Mouse (Mus musculus): Measurements from ENCODE around the gene Ncf1.
A peak's percentile ranks its signal among the peaks of the same experiment; 100 is the strongest.

Ncf1 gene

DNA sequence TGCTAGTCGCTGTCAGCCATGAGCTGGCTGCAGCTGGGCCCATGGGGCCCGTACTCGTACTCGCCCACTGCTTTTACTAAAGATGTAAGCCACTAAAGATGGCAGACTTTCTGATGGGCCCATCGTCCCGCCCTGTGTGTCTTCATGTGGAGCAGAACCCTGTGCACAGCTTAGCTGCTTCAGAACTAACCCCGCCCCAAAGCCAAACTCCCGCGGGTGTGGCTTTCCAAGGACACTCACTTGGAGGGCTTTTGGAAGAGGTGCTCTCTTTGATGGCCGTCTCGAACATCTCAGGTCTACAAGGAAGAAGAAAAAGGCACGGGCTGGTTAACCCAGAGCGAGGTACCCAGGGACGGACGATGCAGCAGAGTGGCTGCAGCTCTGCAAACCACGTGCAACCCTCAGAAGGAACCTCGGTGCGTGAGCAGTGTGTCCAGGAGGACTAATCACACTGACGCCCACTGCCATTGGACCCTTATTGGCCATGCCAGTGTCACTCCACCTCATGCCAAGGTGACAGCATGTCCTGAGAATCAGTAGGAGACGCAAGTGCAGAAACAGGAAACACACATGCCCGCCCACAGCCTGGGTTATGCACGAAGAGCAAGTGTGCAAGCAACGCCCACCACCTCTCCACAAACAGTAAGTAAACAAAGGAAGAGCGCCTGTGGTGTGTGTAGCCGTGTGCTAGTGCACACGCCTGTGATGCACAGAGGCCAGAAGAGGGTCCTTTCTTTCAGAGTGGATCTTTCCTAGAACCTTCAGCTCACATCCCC, 14.4 kb upstream of the Ncf1 start:
- no peak for DNase-seq

DNA sequence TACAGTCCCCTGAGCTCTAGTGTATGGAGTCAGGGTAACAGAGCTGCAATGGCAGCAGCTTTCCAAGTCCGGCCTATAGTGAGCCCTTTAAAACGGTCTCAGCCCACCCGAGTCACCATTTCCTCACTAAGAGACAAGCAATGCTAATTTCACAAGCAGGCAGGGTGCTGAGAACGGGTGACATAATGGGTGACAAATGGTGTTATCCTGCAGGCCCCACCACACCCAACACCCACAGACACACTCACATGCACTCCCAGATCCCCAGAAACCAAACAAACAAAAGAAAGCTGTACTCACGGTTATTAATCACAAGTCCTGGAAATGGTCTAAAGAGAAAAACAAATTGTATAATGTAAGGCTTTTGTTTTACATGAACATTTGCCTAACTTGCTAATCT, 12.4 kb upstream of the Ncf1 start:
- no peak for DNase-seq

DNA sequence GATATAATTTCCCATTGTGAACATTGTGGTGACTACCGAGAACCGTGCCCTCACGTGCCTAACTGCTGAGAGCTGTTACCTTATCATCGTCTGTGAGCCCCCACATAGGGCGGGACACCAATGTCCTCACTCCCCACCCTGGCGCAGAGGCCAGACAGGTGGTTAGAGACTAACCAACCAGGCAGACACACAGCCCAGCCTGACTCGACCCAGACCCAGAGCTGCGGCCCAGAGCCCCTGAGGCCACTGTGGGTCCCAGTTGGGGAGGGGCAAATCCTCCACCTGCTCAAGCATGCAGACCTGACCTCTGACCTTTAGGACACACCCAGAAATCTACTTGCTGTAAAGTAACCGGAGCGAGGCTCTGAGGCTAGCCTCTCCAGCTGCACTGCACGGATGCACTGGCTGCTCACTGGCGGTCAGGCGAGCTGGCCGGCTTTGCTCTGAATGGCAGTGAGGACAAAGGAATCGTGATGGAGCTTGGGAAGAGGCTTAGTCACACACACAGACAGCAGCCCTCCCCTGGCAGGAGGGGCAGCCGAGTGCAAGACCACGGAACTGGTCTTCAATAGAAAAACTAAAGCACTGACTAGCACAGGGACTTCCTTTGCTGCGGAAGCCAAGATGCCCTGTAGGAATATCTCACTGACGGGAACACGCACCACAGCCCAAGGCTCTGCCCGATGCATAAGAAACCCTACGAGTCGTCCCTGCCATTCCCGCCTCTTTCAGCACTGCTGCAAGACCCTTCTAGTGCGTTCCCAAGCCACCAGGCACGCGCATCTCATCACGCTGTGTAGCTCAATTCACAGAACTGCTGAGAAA, 8.7 kb upstream of the Ncf1 start:
- no peak for DNase-seq

DNA sequence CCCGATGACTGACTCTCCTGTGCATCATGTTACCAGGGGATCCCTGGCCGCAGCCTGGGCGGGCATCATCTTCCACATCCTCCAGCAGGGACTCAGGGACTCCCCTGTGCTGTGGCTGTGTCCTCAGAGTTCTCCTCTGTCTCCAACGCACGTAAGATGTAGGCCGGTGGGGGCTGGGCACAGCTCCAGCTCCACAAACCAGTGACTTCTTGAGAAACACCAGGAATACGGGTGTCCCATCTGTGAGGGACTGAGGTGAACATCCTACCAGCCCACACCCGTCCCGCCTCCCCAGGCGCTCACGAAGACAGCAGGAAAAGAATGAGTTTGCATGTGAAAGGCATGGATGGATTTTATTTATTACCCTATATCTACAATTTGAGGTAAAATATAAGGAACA, 8.1 kb upstream of the Ncf1 start:
- no peak for DNase-seq

DNA sequence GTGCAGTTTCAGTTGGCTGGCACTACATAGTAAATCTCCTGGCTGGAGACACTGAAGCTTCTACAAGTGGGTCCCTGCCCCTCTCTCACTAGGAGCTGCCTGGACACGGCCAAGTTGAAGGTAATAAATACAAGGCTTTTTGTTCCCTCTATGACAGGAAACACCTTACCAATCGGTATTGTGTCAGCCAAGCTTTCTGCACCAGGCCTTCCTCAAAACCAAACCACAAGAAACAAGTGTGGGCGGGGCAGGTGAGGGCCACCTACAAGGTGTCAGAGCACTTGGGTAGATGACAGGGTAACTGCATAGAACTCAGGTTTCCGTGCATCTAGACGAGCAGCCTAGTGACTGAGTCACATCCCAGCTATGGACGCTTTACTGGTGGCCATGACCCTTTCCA, 7.4 kb upstream of the Ncf1 start:
- no peak for DNase-seq

DNA sequence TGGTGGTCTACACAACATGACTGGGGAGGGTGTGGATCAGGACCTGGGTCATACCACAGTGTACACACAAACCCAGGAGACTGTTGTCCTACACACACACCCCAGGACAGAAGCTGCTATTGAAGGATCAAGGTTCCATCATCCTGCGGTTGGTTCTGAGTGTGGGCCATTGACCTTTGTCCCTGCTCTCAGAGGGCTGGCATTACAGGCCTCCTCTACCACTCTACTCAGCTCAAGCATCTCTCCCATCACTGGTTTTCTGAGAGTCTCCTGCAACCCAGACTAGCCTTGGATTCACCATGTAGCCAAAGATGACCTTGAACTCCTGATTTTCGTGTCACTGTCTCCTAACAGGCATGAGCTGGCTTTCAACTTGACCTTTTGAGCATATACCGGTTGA, 6.8 kb upstream of the Ncf1 start:
- DNase-seq, result no peak

DNA sequence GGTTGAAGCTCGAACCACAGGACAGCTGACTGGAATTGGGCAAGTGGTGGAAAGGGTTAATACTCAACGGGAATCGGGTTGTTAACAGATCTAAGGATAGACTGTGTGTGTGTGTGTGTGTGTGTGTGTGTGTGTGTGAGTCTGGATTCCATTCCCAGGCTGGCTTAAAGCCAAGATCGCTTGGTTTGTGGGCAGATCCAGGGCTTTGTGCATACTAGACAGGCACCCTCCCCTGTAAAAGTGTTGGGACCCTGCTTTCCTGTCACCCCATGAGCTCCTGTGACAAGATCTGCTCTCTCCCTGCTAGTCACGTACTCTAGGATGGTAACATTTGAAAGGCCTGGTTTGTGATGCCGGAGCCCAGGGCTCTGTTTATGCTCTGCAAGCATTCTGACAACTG, 5.7 kb upstream of the Ncf1 start:
- peak; percentile 38 for DNase-seq

DNA sequence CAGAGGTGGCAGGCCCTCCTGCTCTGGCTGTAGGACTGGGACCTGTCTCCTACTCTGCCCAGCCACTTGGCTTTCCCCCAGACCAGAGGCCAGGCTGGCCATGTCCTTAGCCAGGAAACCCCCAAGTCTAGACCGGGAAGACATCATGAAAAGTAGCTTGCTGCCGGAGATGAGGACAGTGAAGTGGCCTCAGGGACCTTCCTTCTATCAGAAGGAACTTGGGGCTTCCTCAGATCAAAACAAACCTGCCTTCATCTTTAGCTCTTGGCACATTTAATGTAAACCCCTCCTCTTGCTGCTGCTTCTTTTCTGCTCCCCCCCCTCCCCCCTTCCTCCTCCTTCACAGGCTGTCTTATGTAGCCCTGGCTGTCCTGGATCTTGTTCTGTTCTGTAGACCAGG, 4.8 kb upstream of the Ncf1 start:
- no peak for DNase-seq

DNA sequence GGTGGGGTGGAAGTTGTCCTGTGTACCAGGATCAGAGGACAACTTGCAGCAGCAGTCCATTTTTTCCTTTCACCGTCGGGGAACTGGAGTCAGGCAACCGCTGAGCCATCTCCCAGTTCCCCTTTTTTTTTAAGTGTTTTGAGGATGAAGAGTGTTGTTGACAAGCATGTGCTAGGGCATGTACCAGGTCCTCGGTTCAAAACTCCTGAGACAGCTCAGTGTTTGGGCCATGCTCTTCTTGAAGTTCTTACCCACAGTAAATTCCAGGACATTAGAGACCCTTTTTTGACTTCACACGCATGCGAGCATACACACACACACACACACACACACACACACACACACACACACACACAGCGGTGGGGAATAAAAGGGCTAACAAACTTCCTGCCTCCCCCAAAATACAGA, 3.8 kb upstream of the Ncf1 start:
- no peak for DNase-seq

DNA sequence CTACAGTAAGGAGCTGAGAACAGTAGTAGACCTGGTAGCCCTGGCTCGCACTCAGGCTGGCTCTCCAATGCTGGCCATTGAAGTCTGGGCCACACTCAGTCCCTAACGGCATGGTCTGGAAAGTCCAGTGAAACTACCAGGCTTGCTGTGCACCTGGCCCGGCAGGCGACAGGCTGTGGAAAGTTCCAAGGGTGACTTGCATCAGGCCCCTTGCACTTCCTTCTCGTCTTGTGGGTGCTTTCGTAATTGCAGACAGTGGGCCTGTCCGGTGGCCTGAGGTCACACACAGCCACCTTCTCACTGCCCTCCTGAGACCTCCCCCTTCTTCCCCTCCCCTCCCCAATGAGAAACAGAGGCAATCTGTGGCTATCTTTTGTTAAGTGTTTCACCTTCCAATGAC, 3.1 kb upstream of the Ncf1 start:
- DNase-seq, result no peak

DNA sequence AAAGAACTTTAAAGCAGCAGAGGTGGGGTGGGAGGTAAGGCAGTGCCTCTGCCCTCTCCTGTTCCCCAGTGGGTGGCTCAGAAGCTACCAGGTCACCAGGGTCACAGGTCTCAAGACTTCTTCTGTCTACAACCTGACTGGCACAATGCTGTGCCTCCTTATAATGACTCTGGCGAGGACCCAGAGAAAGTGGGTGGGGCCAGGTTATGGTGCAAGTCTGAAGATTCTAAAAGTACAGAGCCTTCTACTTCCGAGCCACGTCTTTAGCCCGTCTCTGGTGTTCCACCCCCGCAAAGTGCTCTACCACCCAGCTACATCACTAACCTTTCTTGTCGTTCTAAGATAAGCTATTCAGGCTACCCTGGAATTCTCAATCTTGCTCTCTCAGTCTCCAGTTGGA, 2.7 kb upstream of the Ncf1 start:
- DNase-seq, result no peak

DNA sequence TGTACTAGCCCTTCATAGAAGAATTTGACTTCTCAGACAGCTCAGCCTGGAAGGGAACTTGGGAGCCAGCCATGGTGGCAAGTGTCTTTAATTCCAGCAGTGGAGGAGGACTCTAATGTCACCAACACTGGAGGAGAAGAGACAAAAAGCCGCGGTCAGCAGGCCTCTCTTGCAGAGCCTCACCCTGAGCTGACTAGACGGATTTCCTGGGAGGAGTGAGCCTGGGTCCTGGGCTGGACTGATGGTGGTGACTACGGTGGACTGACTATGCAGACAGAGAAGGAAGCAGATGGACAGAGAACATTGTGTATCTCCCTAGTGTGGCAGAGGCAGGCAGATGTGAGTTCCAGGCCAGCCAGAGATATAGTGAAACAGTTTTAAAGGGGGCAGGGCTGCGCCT, 2.0 kb upstream of the Ncf1 start:
- no peak for DNase-seq

DNA sequence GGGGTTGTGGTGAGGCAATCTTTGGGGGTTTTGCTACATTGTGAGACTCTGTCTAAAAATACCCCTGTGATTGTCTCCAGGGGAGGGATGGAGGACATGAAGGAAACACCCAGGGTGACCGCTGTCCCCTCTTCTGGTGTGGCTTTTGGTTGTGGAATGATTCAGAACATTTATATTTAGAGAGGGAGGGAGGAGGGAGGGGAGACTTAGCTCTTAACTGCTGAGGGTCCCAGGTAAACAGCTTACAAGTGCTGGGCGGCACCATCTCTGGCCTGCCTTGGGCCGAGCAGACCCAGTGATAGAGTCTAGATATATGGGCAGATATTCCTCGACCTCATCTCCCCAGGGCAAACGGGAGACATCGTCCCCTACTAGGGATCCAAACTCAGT, 1.2 kb downstream of the Ncf1 start:
- no peak for DNase-seq

DNA sequence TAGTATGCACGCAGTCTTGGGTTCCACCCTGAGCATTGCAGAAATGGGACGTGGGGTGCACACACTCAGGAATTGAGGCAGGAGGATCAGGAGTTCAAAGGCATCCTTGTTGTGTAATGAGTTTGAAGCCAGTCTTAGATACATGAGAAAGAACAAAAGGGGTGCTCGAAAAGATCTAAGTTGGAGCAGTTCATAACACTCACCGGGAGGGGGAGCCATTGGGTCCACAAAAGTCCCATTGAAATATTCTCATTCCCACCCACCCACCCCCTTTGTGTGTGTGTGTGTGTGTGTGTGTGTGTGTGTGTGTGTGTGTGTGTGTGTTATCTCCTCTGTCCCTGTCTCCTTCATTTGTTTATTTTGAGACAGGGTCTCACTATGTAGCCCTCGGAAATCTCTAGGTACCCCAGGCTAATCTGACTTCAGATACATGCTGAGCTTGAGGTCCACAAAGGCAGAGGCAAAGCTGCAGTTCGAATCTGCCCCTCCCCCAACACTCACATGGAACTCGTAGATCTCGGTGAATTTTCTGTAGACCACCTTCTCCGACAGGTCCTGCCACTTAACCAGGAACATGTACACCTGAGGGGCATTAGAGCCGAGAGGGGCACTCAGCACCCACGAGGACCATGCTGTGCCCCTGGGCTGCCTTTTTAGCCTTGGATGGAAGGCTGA, 1.7 kb downstream of the Ncf1 start:
- DNase-seq, result no peak

DNA sequence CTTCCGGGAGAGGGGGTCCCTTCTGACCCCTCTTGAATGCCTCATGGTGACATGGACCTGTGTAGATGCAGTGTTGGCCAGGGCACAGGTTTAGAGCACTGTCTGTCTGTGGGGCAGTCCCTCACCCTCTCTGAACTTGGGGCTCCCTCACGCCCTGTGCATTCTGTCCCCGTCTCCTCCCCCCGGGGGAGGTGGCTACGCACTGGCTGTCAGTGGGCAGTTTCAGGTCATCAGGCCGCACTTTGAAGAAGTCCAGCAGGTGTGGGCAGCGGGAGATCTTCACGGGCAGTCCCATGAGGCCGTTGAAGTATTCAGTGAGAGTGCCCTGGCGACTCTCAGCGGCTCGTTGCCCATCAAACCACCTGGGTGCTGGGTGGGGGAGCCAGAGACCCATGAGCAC, 2.5 kb downstream of the Ncf1 start:
- no peak for DNase-seq

DNA sequence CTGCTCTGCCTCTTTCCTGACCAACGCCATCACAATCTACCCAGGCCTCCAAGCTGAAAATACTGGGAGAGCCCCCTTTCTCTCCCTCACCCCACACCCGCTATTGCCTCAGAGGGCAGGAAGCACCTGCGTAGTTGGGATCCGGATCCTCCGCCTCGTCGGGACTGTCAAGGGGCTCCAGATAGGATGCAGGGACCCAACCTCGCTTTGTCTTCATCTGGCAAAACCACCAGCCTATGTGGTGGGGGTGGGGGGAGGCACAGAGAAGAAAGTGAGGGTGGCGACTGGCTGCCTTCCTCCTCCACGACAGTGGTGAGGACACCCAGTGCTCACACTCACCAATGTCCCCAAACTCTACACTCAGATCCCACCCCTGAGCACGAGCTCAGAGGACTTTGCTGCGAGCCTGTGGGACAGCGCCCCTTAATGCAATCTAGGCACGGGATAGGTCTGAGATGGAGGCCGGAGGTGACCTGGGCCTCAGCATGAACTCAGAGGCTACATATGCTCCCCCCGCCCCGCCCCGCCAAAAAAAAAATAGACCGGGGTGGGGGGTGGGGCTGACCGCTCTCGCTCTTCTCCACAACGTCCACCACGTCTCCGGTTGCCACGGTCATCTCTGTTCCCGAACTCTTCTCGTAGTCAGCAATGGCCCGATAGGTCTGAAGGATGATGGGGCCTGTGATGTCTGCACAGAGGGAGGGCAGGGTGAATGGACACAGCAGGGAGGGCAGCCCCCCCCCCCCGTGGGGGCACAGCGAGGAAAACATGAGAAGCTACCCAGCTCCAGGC, 4.1 kb downstream of the Ncf1 start:
- no peak for DNase-seq

DNA sequence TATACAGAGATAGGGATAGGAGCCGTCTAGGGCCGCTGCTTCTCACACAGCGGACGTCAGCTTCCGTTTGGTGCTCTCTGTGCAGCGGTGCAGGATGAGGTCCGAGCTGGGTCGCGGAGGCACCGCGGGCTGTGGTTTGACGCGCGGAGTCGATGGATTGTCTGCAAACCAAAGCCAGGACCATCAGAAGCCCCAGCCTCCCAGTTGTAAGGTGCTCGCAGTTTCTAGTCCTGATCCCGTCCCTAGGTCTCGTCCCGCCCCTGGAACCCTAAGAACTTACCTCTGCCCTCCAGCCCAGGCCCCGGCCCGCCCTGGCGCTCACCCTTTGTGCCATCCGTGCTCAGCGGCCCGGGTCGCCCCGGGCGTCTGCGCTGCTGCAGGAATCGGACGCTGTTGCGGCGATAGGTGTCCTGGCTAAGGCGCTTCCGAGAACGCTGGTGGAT, 7.7 kb downstream of the Ncf1 start:
- DNase-seq, result no peak

DNA sequence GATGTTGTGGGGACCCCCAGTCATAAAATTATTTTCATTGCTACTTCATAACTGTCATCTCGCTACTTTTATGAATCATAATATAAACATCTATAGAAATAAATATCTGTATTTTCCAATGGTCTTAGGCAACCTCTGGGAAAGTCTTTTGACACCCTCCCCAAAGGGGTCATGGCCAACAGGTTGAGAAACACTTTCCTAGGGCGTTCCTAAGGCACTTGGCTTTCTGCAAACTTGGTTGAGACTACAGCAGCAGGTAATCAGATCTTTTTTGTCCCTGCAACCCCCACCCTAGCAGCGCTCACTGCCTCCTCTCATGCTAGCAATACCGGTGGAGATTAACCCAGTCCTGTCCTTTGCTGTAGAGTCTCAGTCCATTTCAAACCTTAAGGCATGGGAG, 8.1 kb downstream of the Ncf1 start:
- DNase-seq, result no peak

DNA sequence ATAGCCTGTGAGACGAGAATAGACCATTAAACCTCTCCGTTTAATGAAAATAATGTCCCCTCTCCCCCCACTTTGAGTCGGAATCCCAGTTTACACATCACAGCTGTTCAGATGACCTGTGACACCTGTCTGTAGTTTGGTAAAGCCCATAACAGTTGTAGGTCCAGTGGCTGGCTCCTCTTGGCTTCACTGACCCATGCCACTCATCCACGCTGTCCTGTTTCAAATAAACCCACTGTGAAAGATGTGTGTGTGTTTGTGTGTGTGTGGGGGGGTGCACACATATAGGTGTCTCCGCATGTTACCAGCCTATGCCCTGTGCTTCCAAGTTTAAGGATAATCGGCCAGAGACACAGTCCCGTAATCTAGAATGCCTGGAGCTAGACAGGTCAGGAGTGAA, 11.5 kb downstream of the Ncf1 start:
- DNase-seq, result no peak

DNA sequence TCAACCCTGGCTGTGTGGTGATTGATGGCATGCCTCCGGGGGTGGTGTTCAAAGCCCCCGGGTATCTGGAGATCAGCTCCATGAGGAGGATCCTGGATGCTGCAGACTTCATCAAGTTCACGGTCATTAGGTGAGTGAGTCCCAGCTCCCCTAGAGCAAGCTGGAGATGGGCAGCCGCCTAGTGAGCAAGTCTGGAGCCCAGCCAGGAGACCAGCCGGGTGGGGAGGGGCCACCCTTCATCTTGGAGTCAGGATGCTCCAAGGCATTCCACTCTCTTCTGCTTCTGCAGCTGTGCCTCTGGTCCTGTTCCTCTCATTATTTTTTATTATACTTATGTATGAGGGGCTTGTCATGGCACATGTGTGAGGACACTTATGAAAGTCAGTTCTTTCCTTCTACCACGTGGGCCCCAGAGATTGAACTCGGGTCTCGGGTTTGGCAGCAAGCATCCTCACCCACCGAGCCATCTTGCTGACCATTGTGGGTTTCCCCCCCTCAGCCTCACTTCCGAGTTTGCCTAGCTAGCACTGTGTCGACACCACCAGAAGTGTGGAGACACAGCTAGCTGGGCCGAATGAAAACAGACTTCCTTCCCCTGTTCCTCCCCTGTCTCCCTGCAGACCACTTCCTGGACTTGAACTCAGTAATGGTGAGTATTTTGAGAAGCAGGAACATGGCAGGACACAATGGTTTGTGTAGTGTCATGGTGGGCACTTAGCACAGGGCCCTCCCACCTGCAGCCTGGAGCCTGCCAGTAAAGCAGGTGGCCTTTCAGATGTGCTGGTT, 15.2 kb downstream of the Ncf1 start:
- no peak for DNase-seq

DNA sequence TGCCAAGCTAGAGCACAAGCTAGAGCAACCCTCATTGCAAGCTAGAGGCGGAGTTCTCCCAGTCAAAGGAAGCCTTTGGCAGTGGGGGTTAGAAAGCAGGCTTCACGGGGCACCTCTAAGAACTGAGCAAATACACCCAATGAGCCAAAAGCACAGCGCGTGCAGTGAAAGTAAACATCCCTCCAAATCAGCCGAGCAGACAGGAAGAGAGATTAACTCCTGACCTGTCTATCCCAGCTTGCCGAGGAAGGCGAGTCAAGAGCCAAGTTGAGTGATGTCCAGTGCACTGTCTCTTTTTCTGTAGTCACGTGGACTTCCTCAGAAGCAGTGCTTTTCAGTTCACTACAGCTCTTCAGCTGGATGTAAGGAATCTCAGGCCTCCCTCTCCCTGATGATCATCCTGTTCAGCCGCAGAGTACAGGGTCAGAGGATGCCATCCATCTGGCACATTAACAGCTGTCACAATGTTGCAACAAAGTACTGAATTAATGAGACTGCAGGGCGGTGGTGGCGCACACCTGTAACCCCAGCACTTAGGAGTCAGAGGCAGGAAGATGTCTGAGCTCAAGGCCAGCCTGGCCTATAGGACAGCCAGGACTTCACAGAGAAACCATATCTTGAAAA, 19.4 kb downstream of the Ncf1 start:
- no peak for DNase-seq

DNA sequence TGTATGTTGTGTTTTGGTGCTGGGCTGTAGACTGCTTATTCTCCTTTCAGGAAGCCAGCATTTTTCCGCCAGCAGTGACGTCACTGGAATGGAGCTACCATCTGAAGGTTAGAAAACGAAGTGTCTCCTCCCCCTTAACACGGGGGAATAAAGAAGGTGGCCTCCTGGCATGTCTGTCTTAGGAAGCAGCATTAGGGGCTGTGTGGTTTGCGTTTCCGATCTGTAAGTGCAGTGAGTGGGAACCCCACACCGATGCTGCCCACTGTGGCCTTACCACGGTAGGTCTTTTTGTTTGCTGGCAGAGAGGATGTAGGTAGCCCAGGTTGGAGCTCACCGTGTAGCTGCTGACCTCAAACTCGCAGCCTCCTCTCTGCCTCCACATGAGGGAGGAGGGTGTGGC, 22.7 kb downstream of the Ncf1 start:
- DNase-seq, result no peak

All from right cerebral cortex, postnatal 25 days (tissue).